Mouse (Mus musculus): ENCODE data around the gene Ager. TPM values are rescaled to one million over a fixed set of nuclear protein-coding genes. Genes with fewer than 3 reads are reported as not detected.

The Ager gene
- total RNA-seq, 2 experiments from 2014 or later: 0.84 TPM; not detected in 1

- peak; percentile 94 for ATAC-seq (replicated peaks; ENCODE audit: low FRiP score, poor library complexity, severe bottlenecking)
These were observed 49.5 kb downstream of the Ager start, which contains the start of gene Atf6b for GRCm38 (mm10) chr17:34646906-34647787. Gene Atf6b (plus strand): TSS chr17:34647146.

DNA sequence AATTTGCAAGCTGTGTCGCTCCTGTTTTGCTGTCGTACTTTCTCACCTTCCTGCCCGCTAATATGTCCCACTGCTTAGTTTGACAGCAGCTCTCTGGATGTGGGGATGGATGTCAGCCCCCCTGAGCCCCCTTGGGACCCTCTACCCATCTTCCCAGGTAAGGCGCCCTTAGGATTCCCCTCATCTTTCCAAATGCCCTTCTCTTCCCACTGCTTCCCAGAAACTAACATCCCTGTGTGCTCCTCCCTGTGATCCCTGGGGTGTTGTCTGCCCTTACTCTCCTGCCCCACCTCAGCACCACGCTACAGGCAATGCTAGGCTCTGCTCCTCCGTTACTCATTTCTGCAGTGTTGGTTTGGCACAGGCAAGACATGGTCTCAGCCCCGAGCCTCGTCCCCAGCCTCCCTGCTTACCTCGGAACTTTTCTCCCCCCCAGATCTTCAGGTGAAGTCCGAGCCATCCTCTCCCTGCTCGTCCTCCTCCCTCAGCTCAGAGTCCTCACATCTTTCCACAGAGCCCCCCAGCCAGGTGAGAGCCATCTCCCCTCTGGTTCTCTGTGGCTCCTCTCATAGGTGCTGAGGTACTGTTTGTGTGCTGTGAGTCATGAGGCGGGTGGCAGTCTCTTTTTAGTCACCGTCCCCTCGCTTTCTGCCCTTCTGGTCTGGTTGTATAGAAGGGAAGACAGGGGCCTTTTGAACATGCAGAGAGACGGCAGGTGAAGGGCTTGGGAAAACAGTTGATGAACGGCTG lies 50.7 kb downstream of the Ager start:
- ATAC-seq (replicated peaks; ENCODE audit: low FRiP score, poor library complexity, severe bottlenecking): no peak

GRCm38 (mm10) chr17:34649106-34649864 lies 51.6 kb downstream of the Ager start:
- no peak for ATAC-seq (replicated peaks; ENCODE audit: low FRiP score, poor library complexity, severe bottlenecking)

Other genes with a start within 250 kb of the Ager start
- not detected in 2 replicates for gene Btnl2, start 243.0 kb upstream of the Ager start, total RNA-seq (2015; ENCODE audit: low replicate concordance)
- gene Btnl2, start 243.0 kb upstream of the Ager start, total RNA-seq (2017; ENCODE audit: low replicate concordance): not detected in 2 replicates
- gene Btnl1, start 220.7 kb upstream of the Ager start, total RNA-seq (2015; ENCODE audit: low replicate concordance): not detected in 2 replicates
- not detected in 2 replicates for gene Btnl1, start 220.7 kb upstream of the Ager start, total RNA-seq (2017; ENCODE audit: low replicate concordance)
- gene BC051142, start 199.0 kb upstream of the Ager start, total RNA-seq (2015; ENCODE audit: low replicate concordance): not detected in 2 replicates
- not detected in 2 replicates for gene BC051142, start 199.0 kb upstream of the Ager start, total RNA-seq (2017; ENCODE audit: low replicate concordance)
- not detected in 2 replicates for gene Btnl4, start 120.5 kb upstream of the Ager start, total RNA-seq (2015; ENCODE audit: low replicate concordance)
- gene Btnl4, start 120.5 kb upstream of the Ager start, total RNA-seq (2017; ENCODE audit: low replicate concordance): 0.51 TPM in 1 of 2 replicates, not detected in the other
- not detected in 2 replicates for gene Btnl6, start 80.5 kb upstream of the Ager start, total RNA-seq (2015; ENCODE audit: low replicate concordance)
- 0.39 and 0.61 TPM in 2 replicates for gene Btnl6, start 80.5 kb upstream of the Ager start, total RNA-seq (2017; ENCODE audit: low replicate concordance)
- gene Notch4, start 33.6 kb upstream of the Ager start, total RNA-seq (2015; ENCODE audit: low replicate concordance): under 0.01 TPM in 1 of 2 replicates, not detected in the other
- not detected in 2 replicates for gene Notch4, start 33.6 kb upstream of the Ager start, total RNA-seq (2017; ENCODE audit: low replicate concordance)
- gene Gpsm3, start 8.1 kb upstream of the Ager start, total RNA-seq (2015; ENCODE audit: low replicate concordance): 21.8 and 24.1 TPM in 2 replicates
- gene Gpsm3, start 8.1 kb upstream of the Ager start, total RNA-seq (2017; ENCODE audit: low replicate concordance): 4.9 and 22.2 TPM in 2 replicates
- gene Pbx2, start 6.6 kb upstream of the Ager start, total RNA-seq (2015; ENCODE audit: low replicate concordance): 8.3 and 9.2 TPM in 2 replicates
- gene Pbx2, start 6.6 kb upstream of the Ager start, total RNA-seq (2017; ENCODE audit: low replicate concordance): 8.7 and 19.7 TPM in 2 replicates
- gene Rnf5, start 5.8 kb downstream of the Ager start, total RNA-seq (2015; ENCODE audit: low replicate concordance): 39.4 and 63.8 TPM in 2 replicates
- 16.6 and 24.9 TPM in 2 replicates for gene Rnf5, start 5.8 kb downstream of the Ager start, total RNA-seq (2017; ENCODE audit: low replicate concordance)
- 12.6 and 17.3 TPM in 2 replicates for gene Agpat1, start 6.4 kb downstream of the Ager start, total RNA-seq (2015; ENCODE audit: low replicate concordance)
- 8.0 and 10.3 TPM in 2 replicates for gene Agpat1, start 6.4 kb downstream of the Ager start, total RNA-seq (2017; ENCODE audit: low replicate concordance)
- gene Egfl8, start 18.1 kb downstream of the Ager start, total RNA-seq (2015; ENCODE audit: low replicate concordance): 3.2 TPM in 1 of 2 replicates, not detected in the other
- not detected in 2 replicates for gene Egfl8, start 18.1 kb downstream of the Ager start, total RNA-seq (2017; ENCODE audit: low replicate concordance)
- 6.7 and 13.0 TPM in 2 replicates for gene Ppt2, start 30.6 kb downstream of the Ager start, total RNA-seq (2015; ENCODE audit: low replicate concordance)
- 3.2 and 4.0 TPM in 2 replicates for gene Ppt2, start 30.6 kb downstream of the Ager start, total RNA-seq (2017; ENCODE audit: low replicate concordance)
- not detected in 2 replicates for gene Prrt1, start 31.7 kb downstream of the Ager start, total RNA-seq (2015; ENCODE audit: low replicate concordance)
- not detected in 2 replicates for gene Prrt1, start 31.7 kb downstream of the Ager start, total RNA-seq (2017; ENCODE audit: low replicate concordance)
- gene Fkbpl, start 46.9 kb downstream of the Ager start, total RNA-seq (2015; ENCODE audit: low replicate concordance): 2.5 TPM in 1 of 2 replicates, not detected in the other
- 2.6 and 4.9 TPM in 2 replicates for gene Fkbpl, start 46.9 kb downstream of the Ager start, total RNA-seq (2017; ENCODE audit: low replicate concordance)
- 5.4 and 8.3 TPM in 2 replicates for gene Atf6b, start 49.3 kb downstream of the Ager start, total RNA-seq (2015; ENCODE audit: low replicate concordance)
- gene Atf6b, start 49.3 kb downstream of the Ager start, total RNA-seq (2017; ENCODE audit: low replicate concordance): 2.6 and 5.0 TPM in 2 replicates
- not detected in 2 replicates for gene Tnxb, start 72.7 kb downstream of the Ager start, total RNA-seq (2015; ENCODE audit: low replicate concordance)
- not detected in 2 replicates for gene Tnxb, start 72.7 kb downstream of the Ager start, total RNA-seq (2017; ENCODE audit: low replicate concordance)
- gene C4b, start 146.0 kb downstream of the Ager start, total RNA-seq (2015; ENCODE audit: low replicate concordance): 0.36 TPM in 1 of 2 replicates, not detected in the other
- gene C4b, start 146.0 kb downstream of the Ager start, total RNA-seq (2017; ENCODE audit: low replicate concordance): under 0.01 and 2.1 TPM in 2 replicates
- not detected in 2 replicates for gene Cyp21a1, start 206.7 kb downstream of the Ager start, total RNA-seq (2015; ENCODE audit: low replicate concordance)
- gene Cyp21a1, start 206.7 kb downstream of the Ager start, total RNA-seq (2017; ENCODE audit: low replicate concordance): not detected in 2 replicates
- gene Stk19, start 239.1 kb downstream of the Ager start, total RNA-seq (2015; ENCODE audit: low replicate concordance): 12.6 and 18.0 TPM in 2 replicates
- 20.5 and 22.2 TPM in 2 replicates for gene Stk19, start 239.1 kb downstream of the Ager start, total RNA-seq (2017; ENCODE audit: low replicate concordance)
- gene Dxo, start 239.2 kb downstream of the Ager start, total RNA-seq (2015; ENCODE audit: low replicate concordance): 49.4 and 52.0 TPM in 2 replicates
- 13.4 and 26.7 TPM in 2 replicates for gene Dxo, start 239.2 kb downstream of the Ager start, total RNA-seq (2017; ENCODE audit: low replicate concordance)

Data from erythroid progenitor cell, adult 5-6 weeks (primary cell).